Mouse (Mus musculus) spleen, adult 2 months (tissue): ENCODE measurements around the gene Sfxn3.

ENCODE experiments used
- CTCF ChIP-seq: fragments of 200-500 bp; IDR thresholded peaks from 2 replicates; pipeline ENCODE4 v1.5.1; 2011; ENCODE audit warnings: mild to moderate bottlenecking, inconsistent platforms; ENCODE audit not compliant: insufficient read depth, insufficient read length, insufficient replicate concordance; ENCODE audit errors: extremely low read depth
- POLR2A ChIP-seq: fragments of 200-500 bp; IDR thresholded peaks from 2 replicates; pipeline ENCODE4 v1.6.1; 2011; ENCODE audit warnings: low read depth, low read length, inconsistent platforms

GRCm38 (mm10) chr19:45073871-45074542, 26.7 kb downstream of the Sfxn3 start:
- TF ChIP-seq CTCF, result peak; percentile 88; the same call in 1 of the 2 replicates
- TF ChIP-seq POLR2A, result no peak
